Mouse (Mus musculus) megakaryocyte, embryonic 14.5 days (primary cell): Measurements from ENCODE around the gene Scrn2.

Experiments
- FLI1 ChIP-seq: IDR thresholded peaks from 2 replicates; pipeline ENCODE4 v1.6.1; 2012; ENCODE audit warnings: low read length, inconsistent platforms, mixed read lengths
- GATA1 ChIP-seq: IDR thresholded peaks from 3 replicates; pipeline ENCODE4 v1.6.1; 2012; ENCODE audit warnings: mixed read lengths, low read length, inconsistent platforms, borderline replicate concordance

DNA sequence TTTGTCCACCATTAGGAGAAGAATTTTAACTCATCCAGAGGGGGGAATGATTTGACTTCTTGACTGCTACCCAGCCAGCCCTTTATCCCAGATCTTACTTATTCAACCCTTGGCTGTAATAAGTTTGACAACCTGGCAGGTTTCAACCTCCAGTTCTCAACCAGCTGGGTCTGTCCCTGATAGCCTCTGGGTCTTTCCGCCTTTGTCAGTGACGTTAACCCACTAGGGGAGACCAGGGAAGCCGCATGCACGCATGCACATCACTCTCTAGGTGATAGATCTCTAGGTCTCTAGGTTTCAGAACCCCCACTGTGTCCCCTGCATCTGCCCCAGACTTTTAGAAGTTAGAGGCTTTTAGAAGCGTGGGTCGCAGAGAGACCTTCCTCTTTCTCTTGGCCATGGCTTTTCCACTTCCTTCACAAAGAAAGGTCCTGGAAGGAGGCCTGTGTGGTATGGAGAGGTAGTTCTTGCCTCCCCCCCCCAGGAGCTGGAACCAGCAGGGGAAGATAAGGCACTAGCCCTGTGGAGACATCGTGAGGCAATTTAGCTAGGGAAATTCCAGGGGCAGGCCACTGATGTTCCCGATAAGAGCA is 20.4 kb upstream of the Scrn2 start:
- TF ChIP-seq FLI1 (no peak), GATA1 (no peak)
